Mouse (Mus musculus) embryonic facial prominence, embryonic 14.5 days (tissue): ENCODE measurements around the gene Gm10577. TPM values are rescaled to one million over a fixed set of nuclear protein-coding genes. Genes with fewer than 3 reads are reported as not detected.

Source experiments
- ATAC-seq: fragments of 200-750 bp; cut with Nextera tagmentation; 2 replicates; pipeline ENCODE4 v1.8.0; 2017; ENCODE audit warnings: low read depth, moderate number of reproducible peaks, moderate TSS enrichment
- DNase-seq: peaks from one replicate; pipeline ENCODE4 v3.0.0-alpha.2; 2015; ENCODE audit warnings: low spot score
- H3K27ac ChIP-seq: fragments of 300-500 bp; sonication (generic); replicated peaks from 2 replicates; pipeline ENCODE4 v1.5.1; 2014; ENCODE audit warnings: low read depth, mild to moderate bottlenecking, low read length, moderate library complexity
- H3K27me3 ChIP-seq: fragments of 300-500 bp; sonication (generic); replicated peaks from 2 replicates; pipeline ENCODE4 v1.6.1; 2014; ENCODE audit warnings: low read length; ENCODE audit not compliant: control insufficient read depth, insufficient read depth
- H3K36me3 ChIP-seq: fragments of 300-500 bp; sonication (generic); 2 replicates; pipeline ENCODE4 v1.6.1; 2014; ENCODE audit warnings: low read length, mixed read lengths; ENCODE audit not compliant: control insufficient read depth, insufficient read depth
- H3K4me1 ChIP-seq: fragments of 300-500 bp; sonication (generic); 2 replicates; pipeline ENCODE4 v1.6.1; 2014; ENCODE audit warnings: antibody characterized with exemption, low read length; ENCODE audit not compliant: control insufficient read depth, insufficient read depth
- H3K4me2 ChIP-seq: fragments of 300-500 bp; sonication (generic); 2 replicates; pipeline ENCODE4 v1.6.1; 2014; ENCODE audit warnings: low read depth, mild to moderate bottlenecking, low read length, moderate library complexity, mixed read lengths
- H3K4me3 ChIP-seq: fragments of 300-500 bp; sonication (generic); 2 replicates; pipeline ENCODE4 v1.5.1; 2014; ENCODE audit warnings: low read depth, mild to moderate bottlenecking, low read length
- H3K9ac ChIP-seq: fragments of 300-500 bp; sonication (generic); 2 replicates; pipeline ENCODE4 v1.6.1; 2014; ENCODE audit warnings: low read depth, mild to moderate bottlenecking, low read length, moderate library complexity, mixed read lengths
- H3K9me3 ChIP-seq: fragments of 300-500 bp; sonication (generic); 2 replicates; pipeline ENCODE4 v1.6.1; 2016; ENCODE audit warnings: low read length; ENCODE audit not compliant: control insufficient read depth
- WGBS: fragments of 180-500 bp; shearing (Covaris S2); extraction: QIAGEN DNeasy Blood & Tissue Kit; methylation state at CpG from one replicate; pipeline ENCODE4 v1.1.7; 2014; 5-methylcytosine and 5-hydroxymethylcytosine counted together
- polyA plus RNA-seq: library from polyadenylated mRNA; unstranded; fragments of >200 nt; fragmentation: Nextera tagmentation; extraction: Ambion mirVana; gene quantifications from 2 replicates; pipeline ENCODE4 v1.2.1, GENCODE M21; 2014

Gene Gm10577
- polyA plus RNA-seq, 1 experiment from 2014 or later: not detected

DNA sequence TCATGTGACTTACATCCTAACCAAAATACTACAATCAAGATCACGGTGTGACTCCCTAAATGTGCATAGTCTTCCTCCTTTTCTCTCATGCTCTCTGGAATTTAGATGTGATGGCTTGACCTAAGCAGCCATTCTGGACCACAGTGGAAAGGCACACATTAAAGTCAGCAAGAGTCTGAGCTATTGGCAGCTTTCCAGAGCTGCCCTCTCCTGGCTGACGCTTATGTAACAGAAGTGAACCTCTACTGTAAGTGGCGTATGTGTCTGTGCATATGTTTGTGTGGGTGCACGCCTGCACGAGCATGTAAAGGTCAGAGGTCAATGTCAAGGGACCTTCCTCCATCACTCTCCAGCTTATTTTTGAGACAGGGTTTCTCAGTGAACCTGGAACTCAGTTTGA lies 14.6 kb upstream of the Gm10577 start:
- H3K4me2 ChIP-seq: no peak overlapping the region
- no peaks in the 10 kb centered on the region for H3K9me3 ChIP-seq
- 76% methylated on average over 5 of the region's 5 CpGs for WGBS
- H3K4me3 ChIP-seq: no peak overlapping the region
- H3K9ac ChIP-seq: no peak overlapping the region
- no peak overlapping the region for H3K27ac ChIP-seq
- ATAC-seq: no peak
- H3K27me3 ChIP-seq: no peaks in the 10 kb centered on the region
- peak; percentile 22 for DNase-seq
- no peaks in the 10 kb centered on the region for H3K36me3 ChIP-seq
- no peaks in the 10 kb centered on the region for H3K4me1 ChIP-seq

DNA sequence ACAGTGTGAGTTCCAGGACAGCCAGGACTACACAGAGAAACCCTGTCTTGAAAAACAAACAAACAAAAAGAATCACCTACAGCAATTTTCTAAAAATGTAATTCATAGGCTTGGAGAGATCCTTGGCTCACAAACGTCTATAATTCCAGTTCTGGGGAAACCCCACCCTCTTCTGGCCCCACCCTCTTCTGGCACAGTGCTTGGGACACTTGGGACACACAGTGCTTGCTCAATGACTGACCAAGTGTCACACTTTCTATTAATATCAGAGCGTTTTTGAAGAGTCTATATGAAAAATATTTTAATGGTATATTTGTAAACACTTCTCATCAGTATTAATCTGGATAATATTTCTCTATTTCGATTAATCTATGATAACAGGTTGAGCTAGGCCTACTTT lies 12.6 kb upstream of the Gm10577 start:
- ATAC-seq (no peak), DNase-seq (no peak)
- WGBS: 70% methylated on average over 3 of the region's 3 CpGs

DNA sequence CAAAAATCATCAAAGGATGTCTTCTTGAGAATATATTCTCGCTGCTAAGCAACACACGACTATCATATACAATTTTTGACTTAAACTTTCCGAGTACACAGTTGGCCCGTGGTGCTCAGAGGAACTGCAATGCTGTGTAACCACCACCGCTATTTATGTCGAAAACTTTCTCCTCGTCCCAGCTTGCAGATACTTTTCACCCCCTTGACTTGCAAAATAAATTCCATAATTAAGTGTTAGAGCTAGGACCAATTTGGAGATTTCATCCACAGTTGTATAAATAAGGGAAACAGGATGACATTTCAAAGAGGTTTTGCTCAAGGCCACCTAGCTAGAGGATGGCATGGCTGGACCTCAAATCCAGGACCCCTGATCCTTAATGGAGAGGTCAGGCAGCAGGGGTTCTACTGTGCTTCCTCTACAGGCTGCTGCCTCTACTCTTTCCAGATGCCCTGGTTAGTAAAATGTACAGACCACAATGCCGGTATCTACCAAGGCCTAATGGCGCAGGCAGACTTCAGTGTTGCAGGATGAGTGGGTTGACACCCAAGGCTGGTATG lies 7.4 kb upstream of the Gm10577 start:
- WGBS: 85% methylated on average over 9 of the region's 9 CpGs
- Histone ChIP-seq H3K27me3 (no peaks in the 10 kb centered on the region), H3K9ac (no peak overlapping the region), H3K36me3 (no peaks in the 10 kb centered on the region), H3K4me2 (no peak overlapping the region), H3K9me3 (peaks cover 6% of the 10 kb centered on the region; the same call in 1 of the 2 replicates), H3K4me3 (no peak overlapping the region), H3K4me1 (peaks cover 4% of the 10 kb centered on the region; the same call in 1 of the 2 replicates), H3K27ac (no peak overlapping the region)
- no peak for ATAC-seq
- no peak for DNase-seq

More for the DNA sequence above, 12.6 kb upstream of the Gm10577 start:
- no peaks in the 10 kb centered on the region for H3K36me3 ChIP-seq
- H3K4me2 ChIP-seq: no peak overlapping the region
- no peak overlapping the region for H3K4me3 ChIP-seq
- H3K9ac ChIP-seq: no peak overlapping the region
- no peaks in the 10 kb centered on the region for H3K27me3 ChIP-seq
- H3K9me3 ChIP-seq: no peaks in the 10 kb centered on the region
- H3K4me1 ChIP-seq: no peaks in the 10 kb centered on the region
- H3K27ac ChIP-seq: no peak overlapping the region

DNA sequence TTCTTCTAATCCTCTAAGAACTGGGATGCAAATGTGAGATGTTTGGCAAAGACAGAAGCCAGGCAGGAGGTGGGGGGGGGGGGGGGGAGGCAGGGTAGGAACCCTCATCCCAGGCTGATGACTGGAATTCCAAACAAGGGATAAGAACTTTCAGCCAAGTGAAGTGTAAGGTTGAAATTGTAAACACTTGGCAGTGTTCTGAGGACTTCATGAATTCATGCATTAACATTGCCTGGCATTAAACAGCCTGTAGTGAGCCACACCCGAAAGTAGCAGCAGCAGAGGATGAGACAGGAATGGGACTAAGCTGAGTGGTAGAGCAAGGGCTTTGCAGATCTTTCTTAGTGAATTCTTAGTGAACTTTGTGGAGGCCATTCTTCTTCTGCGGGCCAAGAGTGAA lies 6.5 kb upstream of the Gm10577 start:
- Histone ChIP-seq H3K36me3 (no peaks in the 10 kb centered on the region), H3K27me3 (no peaks in the 10 kb centered on the region), H3K4me2 (no peak overlapping the region), H3K9me3 (peaks cover 9% of the 10 kb centered on the region; the same call in 1 of the 2 replicates), H3K9ac (no peak overlapping the region), H3K4me3 (no peak overlapping the region), H3K27ac (no peak overlapping the region), H3K4me1 (peaks cover 4% of the 10 kb centered on the region; the same call in 1 of the 2 replicates)
- 69% methylated on average over 2 of the region's 2 CpGs for WGBS
- ATAC-seq (no peak), DNase-seq (peak; percentile 38)

DNA sequence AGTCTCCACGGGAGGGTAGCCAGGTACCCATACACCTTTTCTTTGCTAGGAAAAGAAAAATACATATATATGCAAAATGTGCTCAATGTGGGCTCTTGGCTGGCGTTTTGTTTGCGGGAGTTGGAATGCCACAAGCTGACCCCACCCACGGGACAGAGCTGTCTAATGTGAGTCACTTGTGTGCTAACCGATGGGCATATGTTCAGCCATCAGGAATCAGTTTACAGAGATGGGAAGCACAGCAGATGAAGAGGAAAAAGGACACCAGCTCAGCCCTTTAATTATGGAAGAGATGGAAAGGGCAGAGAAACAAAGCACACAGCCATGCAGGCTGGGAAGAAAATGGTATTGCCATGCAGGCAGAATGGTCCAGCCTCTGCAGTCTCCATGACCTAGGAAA lies 6.1 kb upstream of the Gm10577 start:
- DNase-seq (peak; percentile 14), ATAC-seq (peak; percentile 30; the same call in 1 of the 2 replicates)
- no peaks in the 10 kb centered on the region for H3K27me3 ChIP-seq
- no peak overlapping the region for H3K27ac ChIP-seq
- no peak overlapping the region for H3K9ac ChIP-seq
- no peak overlapping the region for H3K4me2 ChIP-seq
- H3K4me1 ChIP-seq: peaks cover 4% of the 10 kb centered on the region; the same call in 1 of the 2 replicates
- 51% methylated on average over 5 of the region's 5 CpGs for WGBS
- H3K9me3 ChIP-seq: peaks cover 9% of the 10 kb centered on the region; the same call in 1 of the 2 replicates
- H3K4me3 ChIP-seq: no peak overlapping the region
- no peaks in the 10 kb centered on the region for H3K36me3 ChIP-seq

DNA sequence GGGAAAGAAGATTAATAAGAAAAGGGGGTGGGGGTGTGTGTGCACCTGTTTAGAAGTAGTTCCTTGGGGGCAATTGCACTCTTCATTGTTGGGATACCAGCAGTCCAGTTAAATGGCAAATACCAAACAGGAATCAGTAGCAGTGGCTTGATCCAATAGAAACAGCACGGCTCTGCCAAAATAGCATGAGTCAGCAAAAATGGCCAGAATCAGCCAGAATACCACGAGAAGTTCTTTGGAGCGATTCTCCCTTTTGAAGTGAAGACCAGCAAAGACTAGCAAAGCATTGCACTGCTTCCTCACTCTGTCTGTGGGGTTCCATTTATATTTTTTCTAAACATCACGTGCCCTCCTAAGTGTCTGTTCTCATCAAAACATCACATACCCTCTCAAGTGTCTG lies 2.7 kb downstream of the Gm10577 start:
- Histone ChIP-seq H3K27me3 (no peaks in the 10 kb centered on the region), H3K36me3 (no peaks in the 10 kb centered on the region), H3K9me3 (0 out of 2 replicates have a peak, but pooled peaks cover 8% of the 10 kb centered on the region), H3K4me3 (no peak overlapping the region), H3K4me2 (no peak overlapping the region), H3K27ac (no peak overlapping the region), H3K9ac (no peak overlapping the region), H3K4me1 (no peaks in the 10 kb centered on the region)
- 85% methylated on average over 4 of the region's 4 CpGs for WGBS
- ATAC-seq (no peak), DNase-seq (no peak)

DNA sequence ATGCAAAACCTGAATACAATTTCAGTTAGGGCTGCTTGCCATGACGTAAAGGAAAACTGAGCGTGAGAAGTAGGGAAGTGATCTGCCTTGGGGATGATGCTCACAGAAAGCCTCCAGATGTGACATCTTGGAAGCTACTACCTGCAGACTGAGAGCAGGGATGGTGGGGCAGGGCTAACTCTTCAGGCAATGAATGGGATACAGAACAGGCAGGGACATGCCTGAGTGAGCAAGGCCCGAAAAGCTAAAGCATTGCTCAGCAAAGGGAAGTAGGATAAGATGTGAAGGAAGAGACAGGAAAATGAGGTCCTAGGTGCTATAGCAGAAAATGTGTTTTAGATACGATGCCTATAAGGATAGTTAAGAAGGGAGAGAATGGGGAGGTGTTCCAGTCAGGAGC lies 11.4 kb downstream of the Gm10577 start:
- no peaks in the 10 kb centered on the region for H3K27me3 ChIP-seq
- H3K4me2 ChIP-seq: no peak overlapping the region
- no peak overlapping the region for H3K27ac ChIP-seq
- H3K9me3 ChIP-seq: peaks cover 4% of the 10 kb centered on the region; the same call in 1 of the 2 replicates
- ATAC-seq (no peak), DNase-seq (no peak)
- 74% methylated on average over 4 of the region's 4 CpGs for WGBS
- no peak overlapping the region for H3K4me3 ChIP-seq
- peaks cover 24% of the 10 kb centered on the region for H3K36me3 ChIP-seq
- no peak overlapping the region for H3K9ac ChIP-seq
- H3K4me1 ChIP-seq: no peaks in the 10 kb centered on the region

DNA sequence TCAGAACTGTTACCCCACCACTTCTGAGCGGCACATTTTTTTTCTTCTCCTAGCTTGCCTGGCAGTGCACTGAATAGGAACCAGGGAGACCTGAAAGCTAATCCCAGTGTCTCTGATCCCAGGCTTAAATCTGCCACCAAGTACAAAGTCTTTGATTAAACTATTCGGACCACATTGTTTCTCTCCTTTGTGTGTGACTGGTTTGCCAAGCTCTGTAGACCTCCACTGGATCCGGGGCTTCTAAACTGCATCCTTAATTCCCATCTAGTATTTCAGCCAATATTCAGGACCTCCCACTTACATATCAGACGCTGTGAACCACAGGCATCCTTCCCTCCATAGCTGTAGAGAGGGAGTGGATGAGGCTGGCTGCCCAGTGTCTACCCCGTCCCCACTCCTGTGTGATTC lies 12.1 kb downstream of the Gm10577 start:
- 56% methylated on average over 5 of the region's 5 CpGs for WGBS
- Histone ChIP-seq H3K4me1 (no peaks in the 10 kb centered on the region), H3K9ac (no peak overlapping the region), H3K27ac (no peak overlapping the region), H3K9me3 (peaks cover 4% of the 10 kb centered on the region; the same call in 1 of the 2 replicates), H3K4me3 (no peak overlapping the region), H3K4me2 (no peak overlapping the region), H3K36me3 (peaks cover 30% of the 10 kb centered on the region), H3K27me3 (no peaks in the 10 kb centered on the region)
- peak; percentile 70; the same call in 1 of the 2 replicates for ATAC-seq
- peak; percentile 31 for DNase-seq

DNA sequence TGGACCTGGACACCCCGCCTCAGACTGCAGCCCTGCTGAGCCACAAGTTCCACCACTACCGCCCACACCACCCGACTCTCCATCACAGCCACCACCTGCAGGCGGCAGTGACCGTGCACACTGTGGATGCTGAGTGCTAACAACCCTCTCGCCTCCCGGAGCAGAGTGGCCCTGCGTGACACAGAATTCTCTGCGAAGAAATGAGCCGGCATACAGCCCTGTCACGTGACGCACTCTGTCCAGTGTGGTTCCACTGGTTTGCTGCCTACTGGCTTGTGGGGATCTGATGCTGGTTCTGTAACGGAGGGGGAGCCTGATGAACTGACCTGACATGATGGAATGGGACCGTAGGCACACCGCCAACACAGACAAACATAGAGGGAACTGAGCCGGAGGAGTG lies 17.5 kb downstream of the Gm10577 start:
- Histone ChIP-seq H3K27me3 (no peaks in the 10 kb centered on the region), H3K4me3 (no peak overlapping the region), H3K36me3 (peaks cover 66% of the 10 kb centered on the region), H3K9me3 (no peaks in the 10 kb centered on the region), H3K9ac (no peak overlapping the region), H3K27ac (no peak overlapping the region), H3K4me1 (no peaks in the 10 kb centered on the region), H3K4me2 (no peak overlapping the region)
- no peak for DNase-seq
- ATAC-seq: no peak
- WGBS: 87% methylated on average over 16 of the region's 16 CpGs
